Mouse (Mus musculus): ENCODE data around the gene Prf1. TPM values are rescaled to one million over a fixed set of nuclear protein-coding genes. Genes with fewer than 3 reads are reported as not detected.

The Prf1 gene
- polyA plus RNA-seq, 1 experiment: not detected

DNA sequence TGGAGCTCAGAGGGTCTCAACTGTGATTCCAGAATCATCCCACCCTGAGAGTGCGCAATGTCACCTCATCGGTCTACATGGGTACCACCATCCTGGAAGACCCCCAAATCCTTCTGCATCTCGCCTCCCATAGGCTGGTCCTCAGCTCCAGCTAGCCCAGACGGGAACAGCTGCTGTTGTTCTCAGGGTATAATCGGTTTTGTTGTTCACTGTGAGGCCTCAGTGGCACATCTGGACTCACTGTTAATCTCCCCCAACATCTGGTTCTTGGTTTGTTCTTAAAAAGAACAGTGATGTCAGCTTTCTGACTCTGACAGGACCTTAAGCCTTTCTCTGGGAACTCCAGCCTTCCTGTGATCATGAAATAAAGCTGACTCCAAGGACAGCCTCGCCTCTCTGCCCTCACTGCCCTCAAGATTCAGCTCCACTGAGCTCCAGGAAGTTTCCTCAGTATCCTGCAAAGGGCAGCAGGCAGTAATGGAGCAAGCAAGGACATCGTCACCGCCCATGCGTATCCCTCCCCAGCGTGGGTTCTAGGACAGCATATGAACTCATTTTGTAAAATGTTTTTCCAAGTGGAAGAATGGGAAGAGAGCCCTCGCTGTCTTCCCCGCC lies 11.2 kb downstream of the Prf1 start:
- Histone ChIP-seq H3K4me3 (ENCODE audit: insufficient read depth, low read length) (no peak overlapping the region), H3K27ac (ENCODE audit: insufficient read depth, low read depth, low read length) (no peak overlapping the region), H3K4me1 (ENCODE audit: control insufficient read depth, insufficient read depth, low read length) (peaks cover 7% of the 10 kb centered on the region)
- no peak for TF ChIP-seq CTCF (IDR thresholded peaks at IDR 0.05; ENCODE audit: low read depth, low read length)
- TF ChIP-seq POLR2A (IDR thresholded peaks at IDR 0.05; ENCODE audit: borderline replicate concordance, low read depth, low read length): no peak

DNA sequence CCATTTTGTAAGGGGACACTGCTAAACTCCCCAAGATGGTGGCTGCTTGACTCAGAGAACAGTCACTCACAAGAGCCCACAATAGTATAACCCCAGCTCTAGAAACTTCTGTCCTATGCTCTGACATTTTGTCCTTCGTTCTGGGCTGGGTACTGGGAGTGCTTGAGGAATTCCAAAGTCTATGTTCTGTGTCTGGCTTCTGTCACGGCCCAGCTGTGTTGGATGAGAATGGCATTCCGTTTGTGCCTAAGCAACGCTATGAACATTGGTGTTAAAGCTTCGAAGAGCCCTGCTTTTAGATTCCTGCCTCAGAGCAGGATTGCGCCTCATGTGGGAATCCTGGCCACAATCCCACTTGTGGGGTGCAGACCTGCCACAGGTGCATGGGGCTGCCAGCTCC lies 14.5 kb downstream of the Prf1 start:
- H3K27ac ChIP-seq (ENCODE audit: insufficient read depth, low read depth, low read length): no peak overlapping the region
- TF ChIP-seq POLR2A (IDR thresholded peaks at IDR 0.05; ENCODE audit: borderline replicate concordance, low read depth, low read length) (no peak), CTCF (IDR thresholded peaks at IDR 0.05; ENCODE audit: low read depth, low read length) (no peak)
- peaks cover 7% of the 10 kb centered on the region for H3K4me1 ChIP-seq (ENCODE audit: control insufficient read depth, insufficient read depth, low read length)
- no peak overlapping the region for H3K4me3 ChIP-seq (ENCODE audit: insufficient read depth, low read length)

GRCm38 (mm10) chr10:61312754-61313153 lies 15.1 kb downstream of the Prf1 start:
- H3K4me3 ChIP-seq (ENCODE audit: insufficient read depth, low read length): no peak overlapping the region
- TF ChIP-seq CTCF (IDR thresholded peaks at IDR 0.05; ENCODE audit: low read depth, low read length): no peak
- no peak for TF ChIP-seq POLR2A (IDR thresholded peaks at IDR 0.05; ENCODE audit: borderline replicate concordance, low read depth, low read length)
- H3K27ac ChIP-seq (ENCODE audit: insufficient read depth, low read depth, low read length): no peak overlapping the region
- H3K4me1 ChIP-seq (ENCODE audit: control insufficient read depth, insufficient read depth, low read length): peaks cover 10% of the 10 kb centered on the region

DNA sequence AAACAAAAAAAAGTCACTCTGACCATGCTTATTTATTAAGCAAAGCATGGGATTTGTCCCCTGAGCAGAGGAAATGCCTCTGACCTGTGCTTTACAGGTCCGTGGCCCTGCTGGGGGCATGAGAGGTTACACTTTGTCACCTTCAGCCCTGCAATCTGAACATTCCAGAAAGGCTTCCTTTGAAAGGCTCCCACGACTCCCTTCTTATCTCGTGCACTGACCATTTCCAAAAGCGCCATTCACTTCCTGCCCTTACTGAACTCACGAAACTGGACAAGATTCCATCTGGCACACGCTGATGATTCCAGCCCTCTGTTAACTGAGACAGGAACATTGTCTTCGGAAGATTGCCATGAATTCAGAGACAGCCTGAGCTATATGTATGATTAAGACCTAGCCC lies 16.1 kb downstream of the Prf1 start:
- Histone ChIP-seq H3K4me3 (ENCODE audit: insufficient read depth, low read length) (no peak overlapping the region), H3K27ac (ENCODE audit: insufficient read depth, low read depth, low read length) (no peak overlapping the region), H3K4me1 (ENCODE audit: control insufficient read depth, insufficient read depth, low read length) (peaks cover 14% of the 10 kb centered on the region)
- no peak for TF ChIP-seq POLR2A (IDR thresholded peaks at IDR 0.05; ENCODE audit: borderline replicate concordance, low read depth, low read length)
- no peak for TF ChIP-seq CTCF (IDR thresholded peaks at IDR 0.05; ENCODE audit: low read depth, low read length)

GRCm38 (mm10) chr10:61315324-61315880 lies 17.8 kb downstream of the Prf1 start:
- Histone ChIP-seq H3K27ac (ENCODE audit: insufficient read depth, low read depth, low read length) (no peak overlapping the region), H3K4me3 (ENCODE audit: insufficient read depth, low read length) (no peak overlapping the region), H3K4me1 (ENCODE audit: control insufficient read depth, insufficient read depth, low read length) (peaks cover 14% of the 10 kb centered on the region)
- no peak for TF ChIP-seq POLR2A (IDR thresholded peaks at IDR 0.05; ENCODE audit: borderline replicate concordance, low read depth, low read length)

DNA sequence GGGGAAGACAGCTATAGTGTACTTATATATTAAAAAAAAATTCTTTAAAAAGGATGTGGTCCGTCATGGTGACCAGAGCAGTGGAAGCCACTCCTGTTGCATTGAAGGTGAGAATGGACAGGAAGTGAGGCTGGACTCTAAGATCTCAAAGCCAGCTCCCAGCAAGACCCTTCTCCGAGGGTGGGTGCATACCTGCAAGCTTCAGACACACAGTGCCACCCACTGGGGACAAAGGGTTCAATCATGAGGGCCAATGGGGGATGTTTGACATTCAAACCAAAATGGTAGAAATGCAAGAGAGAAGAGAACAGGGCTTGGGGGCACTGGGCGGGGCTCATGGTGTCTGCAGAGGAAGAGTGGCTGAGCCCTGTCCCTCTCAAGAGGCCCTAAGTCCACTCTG lies 20.9 kb downstream of the Prf1 start:
- TF ChIP-seq CTCF (IDR thresholded peaks at IDR 0.05; ENCODE audit: low read depth, low read length): no peak
- TF ChIP-seq POLR2A (IDR thresholded peaks at IDR 0.05; ENCODE audit: borderline replicate concordance, low read depth, low read length): no peak
- Histone ChIP-seq H3K4me3 (ENCODE audit: insufficient read depth, low read length) (no peak overlapping the region), H3K4me1 (ENCODE audit: control insufficient read depth, insufficient read depth, low read length) (peaks cover 7% of the 10 kb centered on the region), H3K27ac (ENCODE audit: insufficient read depth, low read depth, low read length) (no peak overlapping the region)

DNA sequence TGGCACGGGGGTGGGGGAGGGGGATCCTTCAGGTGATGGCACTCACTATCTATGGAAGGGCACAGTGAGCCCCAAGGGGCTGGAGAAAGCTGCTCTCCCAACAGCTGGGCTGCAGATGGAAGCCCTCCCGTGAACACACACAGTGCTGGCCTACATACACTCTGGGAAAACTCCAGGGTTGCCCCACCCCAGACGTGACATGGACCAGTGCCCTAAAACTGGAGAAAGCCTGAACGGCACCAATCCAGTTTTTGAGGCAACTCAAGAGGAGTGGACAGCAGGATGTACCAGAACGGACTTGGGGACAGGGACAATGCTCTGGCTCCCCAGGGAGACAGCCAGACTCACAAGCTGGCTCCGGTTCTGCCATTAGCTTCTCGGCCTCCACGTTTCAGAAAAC lies 27.1 kb downstream of the Prf1 start:
- Histone ChIP-seq H3K27ac (ENCODE audit: insufficient read depth, low read depth, low read length) (no peak overlapping the region), H3K4me1 (ENCODE audit: control insufficient read depth, insufficient read depth, low read length) (no peaks in the 10 kb centered on the region), H3K4me3 (ENCODE audit: insufficient read depth, low read length) (no peak overlapping the region)
- no peak for TF ChIP-seq POLR2A (IDR thresholded peaks at IDR 0.05; ENCODE audit: borderline replicate concordance, low read depth, low read length)
- TF ChIP-seq CTCF (IDR thresholded peaks at IDR 0.05; ENCODE audit: low read depth, low read length): no peak

GRCm38 (mm10) chr10:61325782-61326328 lies 28.2 kb downstream of the Prf1 start:
- Histone ChIP-seq H3K27ac (ENCODE audit: insufficient read depth, low read depth, low read length) (no peak overlapping the region), H3K4me3 (ENCODE audit: insufficient read depth, low read length) (no peak overlapping the region), H3K4me1 (ENCODE audit: control insufficient read depth, insufficient read depth, low read length) (no peaks in the 10 kb centered on the region)
- TF ChIP-seq POLR2A (IDR thresholded peaks at IDR 0.05; ENCODE audit: borderline replicate concordance, low read depth, low read length): no peak
- TF ChIP-seq CTCF (IDR thresholded peaks at IDR 0.05; ENCODE audit: low read depth, low read length): no peak

GRCm38 (mm10) chr10:61327545-61327944 lies 29.9 kb downstream of the Prf1 start:
- no peak overlapping the region for H3K4me3 ChIP-seq (ENCODE audit: insufficient read depth, low read length)
- H3K4me1 ChIP-seq (ENCODE audit: control insufficient read depth, insufficient read depth, low read length): no peaks in the 10 kb centered on the region
- H3K27ac ChIP-seq (ENCODE audit: insufficient read depth, low read depth, low read length): no peak overlapping the region
- TF ChIP-seq CTCF (IDR thresholded peaks at IDR 0.05; ENCODE audit: low read depth, low read length): no peak
- TF ChIP-seq POLR2A (IDR thresholded peaks at IDR 0.05; ENCODE audit: borderline replicate concordance, low read depth, low read length): no peak

- TF ChIP-seq CTCF (IDR thresholded peaks at IDR 0.05; ENCODE audit: low read depth, low read length): no peak
- no peak overlapping the region for H3K4me3 ChIP-seq (ENCODE audit: insufficient read depth, low read length)
- H3K4me1 ChIP-seq (ENCODE audit: control insufficient read depth, insufficient read depth, low read length): no peaks in the 10 kb centered on the region
- no peak overlapping the region for H3K27ac ChIP-seq (ENCODE audit: insufficient read depth, low read depth, low read length)
Measured at GRCm38 (mm10) chr10:61328927-61329326, 31.3 kb downstream of the Prf1 start.
